In the genomic region with DNA sequence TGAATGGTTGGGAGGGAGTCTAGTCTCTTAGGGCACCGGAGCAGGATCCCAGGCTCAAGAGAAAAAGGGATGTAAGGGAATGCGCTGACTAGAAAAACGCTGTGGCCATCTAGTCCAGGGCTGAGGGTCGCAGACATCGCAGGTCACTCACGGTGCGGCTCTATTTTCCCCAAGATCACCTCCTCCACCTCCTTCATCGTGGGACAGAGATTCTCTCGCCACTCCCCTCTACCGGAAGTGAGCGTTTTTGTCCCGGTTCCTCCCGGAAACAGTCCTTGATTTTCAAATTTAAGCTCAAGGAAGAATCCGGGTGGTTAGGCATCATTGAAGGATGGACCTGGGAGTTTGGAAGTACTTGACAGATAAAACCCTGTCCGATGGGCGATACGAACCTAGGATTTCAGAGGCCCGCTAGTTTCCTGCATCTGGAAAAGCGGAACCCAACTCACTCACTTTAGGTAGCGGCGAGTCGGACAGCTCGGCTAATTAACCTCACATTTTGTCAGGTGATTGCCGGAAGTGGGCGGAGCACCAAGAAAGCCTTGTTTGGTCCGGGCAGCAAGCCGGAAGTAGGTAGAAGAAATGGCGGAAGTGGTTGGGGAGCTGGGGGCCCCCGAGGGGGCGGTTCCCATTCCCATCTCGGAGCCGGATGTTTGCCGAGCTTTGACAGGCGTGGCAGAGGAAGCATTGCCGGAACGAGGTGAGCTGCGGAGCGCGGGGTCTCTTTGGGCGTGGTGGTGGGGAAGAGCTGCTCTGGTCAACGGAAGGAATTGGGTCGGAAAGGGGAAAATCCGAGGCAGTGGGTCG, we compare ENCODE assay signal across 8 mouse cellular contexts. TPM values are rescaled to one million over a fixed set of nuclear protein-coding genes. Genes with fewer than 3 reads are reported as not detected.
DNase-seq lines count a peak whose midpoint lies in the region; ATAC-seq lines count a peak whose summit lies in the region.

A gene (minus strand): TSS at position 239 of the 807 bp plus-strand sequence.
A gene (plus strand): TSS at position 308 of the 807 bp plus-strand sequence.

- peak within 1 kb of the TSS; percentile 98 for H3K27ac ChIP-seq in brown adipose tissue, adult 24 weeks (replicated peaks; ENCODE audit: low read depth, low read length)
- peak within 1 kb of the TSS; percentile 89 for H3K27ac ChIP-seq in heart, embryonic 13.5 days (replicated peaks)
- H3K27ac ChIP-seq in liver, embryonic 12.5 days = peak within 1 kb of the TSS; percentile 88
- peak within 1 kb of the TSS; percentile 78 for H3K27ac ChIP-seq in stomach, embryonic 15.5 days

- peak within 1 kb of the TSS; percentile 98 for H3K9ac ChIP-seq in heart, embryonic 13.5 days
- peak within 1 kb of the TSS; percentile 86 for H3K9ac ChIP-seq in liver, embryonic 12.5 days
- peak within 1 kb of the TSS; percentile 93 for H3K9ac ChIP-seq in stomach, embryonic 15.5 days

- H3K4me3 ChIP-seq in brown adipose tissue, adult 24 weeks (ENCODE audit: insufficient read depth, low read depth, low read length) = peak within 1 kb of the TSS; percentile 89
- H3K4me3 ChIP-seq in heart, embryonic 13.5 days = peak within 1 kb of the TSS; percentile 98
- peak within 1 kb of the TSS; percentile 81 for H3K4me3 ChIP-seq in liver, embryonic 12.5 days
- peak within 1 kb of the TSS; percentile 79 for H3K4me3 ChIP-seq in stomach, embryonic 15.5 days (replicated peaks)

- H3K9me3 ChIP-seq in heart, embryonic 13.5 days = no peaks in the 10 kb centered on the region
- H3K9me3 ChIP-seq in liver, embryonic 12.5 days (replicated peaks) = no peaks in the 10 kb centered on the region
- H3K9me3 ChIP-seq in stomach, embryonic 15.5 days = no peaks in the 10 kb centered on the region

- peaks cover 47% of the 10 kb centered on the region for H3K36me3 ChIP-seq in heart, embryonic 13.5 days
- peaks cover 65% of the 10 kb centered on the region for H3K36me3 ChIP-seq in liver, embryonic 12.5 days
- H3K36me3 ChIP-seq in stomach, embryonic 15.5 days = peaks cover 39% of the 10 kb centered on the region

- DNase-seq in CD4-positive, CD25-positive, alpha-beta regulatory T cell, adult 2 months (ENCODE audit: low read depth, low spot score) = peak; percentile 98
- DNase-seq in fat pad, adult 2 months (ENCODE audit: extremely low read depth, low read depth, low spot score) = peak; percentile 92
- DNase-seq in kidney, postnatal 10 days = peak; percentile 98
- peak; percentile 95 to 96 for DNase-seq in natural killer cell, adult 2 months (ENCODE audit: low spot score in 2 of 2)

- H3K4me1 ChIP-seq in brown adipose tissue, adult 24 weeks (ENCODE audit: control insufficient read depth, insufficient read depth, insufficient read length, low read length) = peaks cover 2% of the 10 kb centered on the region; the same call in 1 of the 2 replicates
- H3K4me1 ChIP-seq in heart, embryonic 13.5 days = peaks cover 51% of the 10 kb centered on the region
- H3K4me1 ChIP-seq in liver, embryonic 12.5 days = peaks cover 42% of the 10 kb centered on the region
- peaks cover 12% of the 10 kb centered on the region; the same call in 1 of the 2 replicates for H3K4me1 ChIP-seq in stomach, embryonic 15.5 days

- H3K27me3 ChIP-seq in heart, embryonic 13.5 days (replicated peaks) = no peaks in the 10 kb centered on the region
- no peaks in the 10 kb centered on the region for H3K27me3 ChIP-seq in liver, embryonic 12.5 days (replicated peaks)
- H3K27me3 ChIP-seq in stomach, embryonic 15.5 days (replicated peaks) = no peaks in the 10 kb centered on the region

- H3K4me2 ChIP-seq in heart, embryonic 13.5 days = peak within 1 kb of the TSS; percentile 100
- H3K4me2 ChIP-seq in liver, embryonic 12.5 days = peak within 1 kb of the TSS; percentile 94
- H3K4me2 ChIP-seq in stomach, embryonic 15.5 days = peak within 1 kb of the TSS; percentile 90

- under 1% methylated on average over 44 of the region's 44 CpGs for WGBS in heart, embryonic 13.5 days
- under 1% methylated on average over 44 of the region's 44 CpGs for WGBS in liver, embryonic 12.5 days (ENCODE audit: insufficient replicate concordance)
- under 1% methylated on average over 44 of the region's 44 CpGs for WGBS in stomach, embryonic 15.5 days

- ATAC-seq in heart, embryonic 13.5 days (ENCODE audit: extremely low read depth, insufficient number of reproducible peaks, low FRiP score, low TSS enrichment) = peak; percentile 85
- peak; percentile 91 for ATAC-seq in liver, embryonic 12.5 days
- peak; percentile 94 for ATAC-seq in stomach, embryonic 15.5 days (ENCODE audit: insufficient read depth, low FRiP score, low read depth)

RNA-seq across cellular contexts. Expression of the first gene that starts in this region (rescaled TPM):
- 2.2 and 5.6 TPM in 2 replicates for polyA plus RNA-seq in brown adipose tissue, adult 24 weeks (2012; ENCODE audit: insufficient read depth, insufficient read length, missing spikeins)
- polyA plus RNA-seq in heart, embryonic 13.5 days (2015; fragmentation: Nextera tagmentation; extraction: Ambion mirVana) = 6.9 and 7.0 TPM in 2 replicates
- 5.0 and 5.9 TPM in 2 replicates for polyA plus RNA-seq in liver, embryonic 12.5 days (2016; fragmentation: Nextera tagmentation; extraction: Ambion mirVana)
- 9.2 and 9.7 TPM in 2 replicates for polyA plus RNA-seq in stomach, embryonic 15.5 days (2015; fragmentation: Nextera tagmentation; extraction: Ambion mirVana)

RNA-seq across cellular contexts. Expression of the second gene that starts in this region (rescaled TPM):
- polyA plus RNA-seq in brown adipose tissue, adult 24 weeks (2012; ENCODE audit: insufficient read depth, insufficient read length, missing spikeins) = 20.0 and 38.1 TPM in 2 replicates
- polyA plus RNA-seq in heart, embryonic 13.5 days (2015; fragmentation: Nextera tagmentation; extraction: Ambion mirVana) = 136 and 145 TPM in 2 replicates
- 59.8 and 66.1 TPM in 2 replicates for polyA plus RNA-seq in liver, embryonic 12.5 days (2016; fragmentation: Nextera tagmentation; extraction: Ambion mirVana)
- polyA plus RNA-seq in stomach, embryonic 15.5 days (2015; fragmentation: Nextera tagmentation; extraction: Ambion mirVana) = 115 and 144 TPM in 2 replicates

Comparison
In these comparisons a context has a peak if more than half of its experiments do, and no peak if none do; other contexts are left out.
1. Peak in every context shown above with its lines: DNase-seq, ATAC-seq, H3K4me3 ChIP-seq and H3K27ac ChIP-seq.